Mouse (Mus musculus) kidney, postnatal 36 days (tissue): ENCODE results near the gene Slc25a19.

Experiments
- DNase-seq, 2 experiments: peaks; one replicate each; pipeline ENCODE4 v3.0.0; 2021 to 2022; ENCODE audit warnings: mixed read lengths in 2 of 2

Slc25a19 gene

GRCm38 (mm10) chr11:115640978-115641663 is 13.0 kb upstream of the Slc25a19 start:
- DNase-seq = no peak

- DNase-seq = no peak
Measured at GRCm38 (mm10) chr11:115640311-115640828, 12.3 kb upstream of the Slc25a19 start.

- no peak for DNase-seq
Measured at GRCm38 (mm10) chr11:115639540-115639939, 11.4 kb upstream of the Slc25a19 start.

- DNase-seq = no peak
Measured at GRCm38 (mm10) chr11:115638498-115639409, 10.7 kb upstream of the Slc25a19 start.

GRCm38 (mm10) chr11:115636960-115637359 is 8.9 kb upstream of the Slc25a19 start:
- no peak for DNase-seq

GRCm38 (mm10) chr11:115635484-115635883 is 7.4 kb upstream of the Slc25a19 start:
- DNase-seq = no peak

GRCm38 (mm10) chr11:115635041-115635440 is 6.9 kb upstream of the Slc25a19 start:
- DNase-seq = no peak

- DNase-seq = no peak
Measured at GRCm38 (mm10) chr11:115634109-115634508, 6.0 kb upstream of the Slc25a19 start.

- no peak for DNase-seq
Measured at GRCm38 (mm10) chr11:115632862-115633261, 4.8 kb upstream of the Slc25a19 start.

GRCm38 (mm10) chr11:115632247-115632646 is 4.2 kb upstream of the Slc25a19 start:
- no peak for DNase-seq

GRCm38 (mm10) chr11:115631505-115631890 is 3.4 kb upstream of the Slc25a19 start:
- peak; percentile 68 to 78 for DNase-seq

GRCm38 (mm10) chr11:115630532-115631504 is 2.7 kb upstream of the Slc25a19 start:
- DNase-seq = peak; percentile 43 to 51

- DNase-seq = no peak
Measured at GRCm38 (mm10) chr11:115629734-115630531, 1.8 kb upstream of the Slc25a19 start.

- DNase-seq = no peak
Measured at GRCm38 (mm10) chr11:115628465-115629101, 488 bp upstream of the Slc25a19 start.

GRCm38 (mm10) chr11:115626824-115627616 is 1.1 kb downstream of the Slc25a19 start:
- DNase-seq = no peak

GRCm38 (mm10) chr11:115625877-115626276 is 2.2 kb downstream of the Slc25a19 start:
- peak; percentile 85 to 94 for DNase-seq

GRCm38 (mm10) chr11:115623487-115624070 is 4.5 kb downstream of the Slc25a19 start:
- DNase-seq = peak in 1 of 2 experiments; percentile 40

- DNase-seq = no peak
Measured at GRCm38 (mm10) chr11:115619949-115620348, 8.1 kb downstream of the Slc25a19 start.

GRCm38 (mm10) chr11:115618732-115619516 is 9.2 kb downstream of the Slc25a19 start:
- DNase-seq = no peak
